Mouse (Mus musculus) ES-Bruce4 (cell line): Measurements from ENCODE around the gene Dlgap4. TPM values are rescaled to one million over a fixed set of nuclear protein-coding genes. Genes with fewer than 3 reads are reported as not detected.

Experiments
- H3K27ac ChIP-seq: 2 replicates; pipeline ENCODE4 v1.5.1; 2012; ENCODE audit warnings: low read length, inconsistent platforms; ENCODE audit not compliant: insufficient read depth
- H3K27me3 ChIP-seq: 2 replicates; pipeline ENCODE4 v1.6.1; 2012; ENCODE audit warnings: mild to moderate bottlenecking, low read length, inconsistent platforms; ENCODE audit not compliant: control insufficient read depth, poor library complexity, insufficient read depth, severe bottlenecking
- H3K36me3 ChIP-seq: 2 replicates; pipeline ENCODE4 v1.6.1; 2012; ENCODE audit warnings: inconsistent platforms, mild to moderate bottlenecking, low read length, moderate library complexity; ENCODE audit not compliant: control insufficient read depth, poor library complexity, insufficient read depth, severe bottlenecking
- H3K4me1 ChIP-seq: one replicate; pipeline ENCODE4 v1.8.1; 2011; ENCODE audit warnings: low read length; ENCODE audit not compliant: control insufficient read depth, insufficient read depth
- H3K4me3 ChIP-seq: 2 replicates; pipeline ENCODE4 v1.5.1; 2011; ENCODE audit warnings: low read depth, mild to moderate bottlenecking, low read length
- H3K9ac ChIP-seq: 2 replicates; pipeline ENCODE4 v1.6.1; 2012; ENCODE audit warnings: low read depth, mild to moderate bottlenecking, inconsistent platforms; ENCODE audit not compliant: poor library complexity, severe bottlenecking
- H3K9me3 ChIP-seq: replicated peaks from 2 replicates; pipeline ENCODE4 v1.6.1; 2012; ENCODE audit warnings: mild to moderate bottlenecking, low read length, inconsistent platforms; ENCODE audit not compliant: control insufficient read depth, poor library complexity, insufficient read depth, severe bottlenecking
- CTCF ChIP-seq: IDR thresholded peaks from one replicate; pipeline ENCODE4 v1.8.1; 2011; ENCODE audit warnings: low read depth, low read length
- EP300 ChIP-seq: IDR thresholded peaks from 2 replicates; pipeline ENCODE4 v1.6.1; 2011; ENCODE audit warnings: low read depth, low read length; ENCODE audit not compliant: insufficient read depth
- POLR2A ChIP-seq: IDR thresholded peaks from one replicate; pipeline ENCODE4 v1.8.1; 2011; ENCODE audit warnings: low read length; ENCODE audit not compliant: insufficient read depth
- polyA plus RNA-seq: library from polyadenylated mRNA; stranded (reverse); fragments of >200 nt; gene quantifications from 2 replicates; pipeline ENCODE4 v1.2.4, GENCODE M21; 2011; ENCODE audit warnings: low read depth; ENCODE audit not compliant: missing spikeins, insufficient read depth, insufficient read length

The Dlgap4 gene
- polyA plus RNA-seq, 1 experiment, result 60.6 TPM

DNA sequence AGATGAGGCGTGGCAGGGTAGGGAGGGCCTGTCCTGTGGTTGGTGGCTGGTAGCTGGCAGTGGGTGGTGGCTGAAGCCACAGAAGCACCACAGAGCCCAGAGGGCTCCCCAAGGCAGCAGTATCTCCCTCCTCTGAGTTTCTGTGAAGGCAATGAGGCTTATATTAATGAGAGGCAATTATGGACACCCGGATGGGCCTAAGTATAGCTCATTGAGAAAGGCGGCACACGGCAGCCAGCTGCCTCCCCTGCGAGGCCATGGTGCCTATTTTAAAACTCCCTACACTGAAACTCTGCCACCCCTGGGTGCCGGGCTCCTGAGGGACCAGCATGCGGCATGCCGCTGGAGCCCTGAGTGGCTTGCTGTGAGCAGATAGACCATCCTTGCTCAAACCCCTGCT, 83.8 kb downstream of the Dlgap4 start:
- no peaks in the 10 kb centered on the region for H3K27me3 ChIP-seq
- no peak overlapping the region for H3K9ac ChIP-seq
- H3K27ac ChIP-seq, result no peak overlapping the region
- H3K36me3 ChIP-seq, result no peaks in the 10 kb centered on the region
- no peak overlapping the region for H3K4me3 ChIP-seq
- H3K4me1 ChIP-seq, result peaks cover 14% of the 10 kb centered on the region
- no peaks in the 10 kb centered on the region for H3K9me3 ChIP-seq
- TF ChIP-seq EP300, result no peak
- TF ChIP-seq CTCF, result no peak
- no peak for TF ChIP-seq POLR2A

DNA sequence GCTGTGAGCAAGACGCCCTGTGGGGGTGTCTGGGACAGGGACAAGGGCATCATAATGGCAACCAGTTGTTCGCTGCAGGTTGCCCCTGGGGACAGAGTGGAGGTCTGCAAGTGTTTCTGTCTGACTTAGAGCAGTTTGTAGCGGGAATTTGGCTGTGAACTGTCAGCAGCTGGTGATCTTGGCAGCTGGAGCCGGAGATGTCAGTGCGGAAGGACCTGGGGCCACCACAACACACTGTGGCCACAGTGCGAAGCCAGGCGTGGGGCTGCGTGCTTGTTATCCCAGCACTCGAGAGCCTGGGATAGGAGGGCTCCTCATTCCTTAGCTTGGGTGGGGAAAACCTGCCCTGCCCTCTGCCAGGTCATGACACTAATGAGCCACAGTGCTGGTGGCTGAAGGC, 84.7 kb downstream of the Dlgap4 start:
- no peaks in the 10 kb centered on the region for H3K9me3 ChIP-seq
- no peak for TF ChIP-seq POLR2A
- no peak for TF ChIP-seq CTCF
- TF ChIP-seq EP300, result no peak
- peaks cover 12% of the 10 kb centered on the region for H3K4me1 ChIP-seq
- H3K4me3 ChIP-seq, result no peak overlapping the region
- H3K27me3 ChIP-seq, result no peaks in the 10 kb centered on the region
- H3K36me3 ChIP-seq, result no peaks in the 10 kb centered on the region
- no peak overlapping the region for H3K27ac ChIP-seq
- no peak overlapping the region for H3K9ac ChIP-seq

DNA sequence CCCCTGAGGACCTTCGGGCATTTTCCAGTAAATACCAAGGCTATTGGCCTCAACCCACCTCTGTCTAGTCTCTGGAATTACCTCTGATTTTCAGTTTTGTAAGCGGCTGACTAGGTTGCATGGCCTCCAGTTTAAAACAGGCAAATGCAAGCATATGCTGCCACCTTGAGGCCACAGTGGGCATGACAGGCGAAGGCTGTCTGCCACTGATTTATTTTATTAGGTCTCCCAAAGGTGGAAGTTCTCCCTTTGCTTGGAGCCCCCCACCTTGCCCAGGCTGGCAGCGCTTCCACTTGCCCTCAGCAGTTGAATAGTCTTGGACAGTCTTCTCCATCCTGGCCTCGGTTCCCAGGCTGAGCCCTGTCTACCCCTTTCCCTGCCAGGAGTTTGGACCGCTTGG, 92.0 kb downstream of the Dlgap4 start:
- Histone ChIP-seq H3K36me3 (no peaks in the 10 kb centered on the region), H3K9ac (no peak overlapping the region), H3K4me1 (no peaks in the 10 kb centered on the region), H3K27me3 (no peaks in the 10 kb centered on the region), H3K4me3 (no peak overlapping the region), H3K9me3 (no peaks in the 10 kb centered on the region), H3K27ac (no peak overlapping the region)
- peak; percentile 93 for TF ChIP-seq CTCF
- no peak for TF ChIP-seq EP300
- no peak for TF ChIP-seq POLR2A

DNA sequence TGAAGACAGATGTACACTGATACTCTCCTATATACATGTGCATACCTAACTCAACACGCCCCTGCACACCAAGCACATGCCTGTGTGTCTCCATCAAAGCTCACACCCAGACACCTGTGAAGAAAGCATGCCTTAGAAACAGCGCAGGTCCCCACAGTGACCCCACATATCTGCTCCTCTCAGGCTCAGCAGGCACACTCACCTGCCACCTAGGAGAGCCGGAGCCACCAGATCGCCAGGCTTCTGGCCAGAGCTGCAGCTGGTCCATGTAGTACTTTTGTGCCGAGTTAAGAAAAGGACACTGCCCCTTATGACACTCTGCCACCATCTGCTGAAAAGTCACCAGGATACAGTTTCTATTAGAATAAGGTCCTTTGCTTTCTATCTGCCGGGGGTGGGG, 103.2 kb downstream of the Dlgap4 start:
- Histone ChIP-seq H3K27me3 (no peaks in the 10 kb centered on the region), H3K36me3 (no peaks in the 10 kb centered on the region), H3K4me3 (no peak overlapping the region), H3K4me1 (peaks cover 8% of the 10 kb centered on the region), H3K27ac (no peak overlapping the region), H3K9ac (no peak overlapping the region), H3K9me3 (no peaks in the 10 kb centered on the region)
- TF ChIP-seq CTCF (no peak), POLR2A (no peak), EP300 (no peak)

DNA sequence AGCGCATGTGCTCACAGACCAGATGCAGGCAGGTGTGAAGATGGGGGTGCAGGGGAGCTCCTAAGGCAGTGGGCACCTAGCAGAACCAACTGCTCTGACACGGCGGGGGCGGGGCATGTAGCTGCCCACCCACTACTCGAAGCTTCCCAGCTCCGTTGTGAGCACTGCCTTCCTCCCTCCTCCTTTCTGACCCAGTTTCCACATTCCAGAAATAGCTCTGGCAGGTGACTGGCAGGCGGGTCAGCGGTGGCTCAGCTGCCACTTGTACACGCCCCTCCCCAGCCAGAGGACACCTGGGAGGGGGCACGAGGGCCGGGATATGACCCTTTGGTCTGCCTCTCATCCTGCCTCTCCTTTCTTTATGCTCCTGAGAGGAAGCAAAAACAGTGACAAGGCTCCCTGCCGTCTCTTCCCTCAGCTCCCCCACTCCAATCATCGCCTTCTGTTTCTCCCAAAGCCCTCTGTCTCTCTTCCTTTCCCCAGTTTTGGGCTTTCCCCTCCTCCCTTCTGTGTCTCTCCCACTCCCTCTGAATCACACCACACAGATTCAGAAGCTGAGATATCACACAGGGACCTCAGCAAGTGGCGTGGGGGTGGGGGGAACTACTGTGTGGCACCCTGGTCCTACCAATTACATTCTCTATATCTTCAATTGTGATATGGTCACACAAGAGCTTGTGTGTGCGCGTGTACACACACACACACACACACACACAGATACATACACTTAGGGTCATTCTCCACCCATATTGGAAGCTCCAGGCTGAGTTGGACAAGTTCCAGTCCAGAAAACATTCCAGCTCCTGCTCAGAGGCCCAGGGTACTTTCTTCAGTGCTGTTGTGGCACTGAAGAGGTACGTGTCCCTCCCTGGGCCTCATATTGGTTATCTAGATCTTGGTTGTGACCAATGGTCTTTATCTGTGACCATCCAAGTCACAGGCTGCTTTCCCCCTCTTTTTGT, 104.1 kb downstream of the Dlgap4 start:
- peaks cover 8% of the 10 kb centered on the region for H3K4me1 ChIP-seq
- TF ChIP-seq POLR2A, result no peak
- TF ChIP-seq CTCF, result no peak
- peak; percentile 54; the same call in 1 of the 2 replicates for TF ChIP-seq EP300
- H3K4me3 ChIP-seq, result no peak overlapping the region
- no peaks in the 10 kb centered on the region for H3K9me3 ChIP-seq
- H3K27me3 ChIP-seq, result no peaks in the 10 kb centered on the region
- no peaks in the 10 kb centered on the region for H3K36me3 ChIP-seq
- no peak overlapping the region for H3K9ac ChIP-seq
- H3K27ac ChIP-seq, result peak overlapping the region; percentile 22; the same call in 1 of the 2 replicates

DNA sequence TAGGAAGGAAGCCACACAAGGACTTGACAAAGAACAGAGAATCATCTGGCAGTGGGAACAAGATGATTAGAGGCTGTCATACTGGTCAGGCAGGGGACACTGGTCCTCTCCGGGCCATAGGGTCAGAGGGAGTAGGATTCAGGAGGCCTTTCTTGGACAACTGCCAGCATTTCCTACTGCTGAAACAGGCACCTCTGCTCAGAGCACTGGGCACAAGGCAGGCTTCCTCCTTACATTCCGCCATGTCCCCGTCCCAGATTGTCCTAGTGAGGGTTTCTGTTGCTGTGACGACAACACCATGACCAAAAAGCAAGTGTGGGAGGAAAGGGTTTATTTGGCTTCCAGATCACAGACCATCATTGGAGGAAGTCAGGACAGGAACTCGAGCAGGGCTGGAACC, 105.3 kb downstream of the Dlgap4 start:
- H3K4me1 ChIP-seq, result peaks cover 8% of the 10 kb centered on the region

More for the DNA sequence above, 105.3 kb downstream of the Dlgap4 start:
- no peaks in the 10 kb centered on the region for H3K36me3 ChIP-seq
- H3K27me3 ChIP-seq, result no peaks in the 10 kb centered on the region
- H3K27ac ChIP-seq, result no peak overlapping the region
- H3K4me3 ChIP-seq, result no peak overlapping the region
- no peak for TF ChIP-seq CTCF
- TF ChIP-seq EP300, result no peak
- no peak for TF ChIP-seq POLR2A
- no peaks in the 10 kb centered on the region for H3K9me3 ChIP-seq
- no peak overlapping the region for H3K9ac ChIP-seq
